Mouse (Mus musculus) C2C12 (cell line): ENCODE measurements around the gene Hrh2. TPM values are rescaled to one million over a fixed set of nuclear protein-coding genes. Genes with fewer than 3 reads are reported as not detected.

Experiments used
- H3K27me3 ChIP-seq: one replicate; pipeline ENCODE4 v1.6.1; 2011; ENCODE audit not compliant: control insufficient read depth, insufficient read depth, insufficient read length
- H3K36me3 ChIP-seq: one replicate; pipeline ENCODE4 v1.6.1; 2011; ENCODE audit not compliant: control insufficient read depth, insufficient read depth
- H3K4me3 ChIP-seq: one replicate; pipeline ENCODE4 v1.5.1; 2011; ENCODE audit warnings: mild to moderate bottlenecking, control low read depth; ENCODE audit not compliant: poor library complexity, insufficient read depth, severe bottlenecking
- H3K79me2 ChIP-seq: one replicate; pipeline ENCODE4 v1.6.1; 2011; ENCODE audit not compliant: control insufficient read depth, insufficient read depth
- H3K79me3 ChIP-seq: one replicate; pipeline ENCODE4 v1.6.1; 2011; ENCODE audit warnings: low read depth, control low read depth
- H3ac ChIP-seq: one replicate; pipeline ENCODE3; 2011; ENCODE audit warnings: low read depth; ENCODE audit not compliant: control insufficient read depth, insufficient read length
- CEBPB ChIP-seq: IDR thresholded peaks from one replicate; pipeline ENCODE4 v1.6.1; 2011; ENCODE audit warnings: low read depth, mild to moderate bottlenecking, control low read depth, moderate library complexity
- CTCF ChIP-seq: IDR thresholded peaks from one replicate; pipeline ENCODE4 v1.5.1; 2011; ENCODE audit not compliant: control insufficient read depth, insufficient read depth, insufficient read length
- FOSL1 ChIP-seq: IDR thresholded peaks from one replicate; pipeline ENCODE4 v1.8.0; 2011; ENCODE audit warnings: mild to moderate bottlenecking, low read length; ENCODE audit not compliant: poor library complexity, insufficient read depth, severe bottlenecking
- MAX ChIP-seq: IDR thresholded peaks from one replicate; pipeline ENCODE4 v1.6.1; 2011; ENCODE audit warnings: mild to moderate bottlenecking, control low read depth
- MYOD1 ChIP-seq: IDR thresholded peaks from one replicate; pipeline ENCODE4 v1.6.1; 2011; ENCODE audit warnings: low read depth; ENCODE audit not compliant: control insufficient read depth, insufficient read length
- MYOG ChIP-seq: IDR thresholded peaks from one replicate; pipeline ENCODE4 v1.6.1; 2011; ENCODE audit not compliant: control insufficient read depth, insufficient read length; ENCODE audit errors: extremely low read depth
- USF1 ChIP-seq: IDR thresholded peaks from one replicate; pipeline ENCODE4 v1.6.1; 2011; ENCODE audit warnings: low read depth, mild to moderate bottlenecking, control low read depth, moderate library complexity
- polyA plus RNA-seq: library from polyadenylated mRNA; unstranded; fragments of >200 nt; fragmentation: generic; extraction: Trizol; gene quantifications from one replicate; pipeline ENCODE4 v1.2.1, GENCODE M21; 2012; ENCODE audit warnings: missing spikeins

Hrh2 gene
- polyA plus RNA-seq, 1 experiment = not detected

DNA sequence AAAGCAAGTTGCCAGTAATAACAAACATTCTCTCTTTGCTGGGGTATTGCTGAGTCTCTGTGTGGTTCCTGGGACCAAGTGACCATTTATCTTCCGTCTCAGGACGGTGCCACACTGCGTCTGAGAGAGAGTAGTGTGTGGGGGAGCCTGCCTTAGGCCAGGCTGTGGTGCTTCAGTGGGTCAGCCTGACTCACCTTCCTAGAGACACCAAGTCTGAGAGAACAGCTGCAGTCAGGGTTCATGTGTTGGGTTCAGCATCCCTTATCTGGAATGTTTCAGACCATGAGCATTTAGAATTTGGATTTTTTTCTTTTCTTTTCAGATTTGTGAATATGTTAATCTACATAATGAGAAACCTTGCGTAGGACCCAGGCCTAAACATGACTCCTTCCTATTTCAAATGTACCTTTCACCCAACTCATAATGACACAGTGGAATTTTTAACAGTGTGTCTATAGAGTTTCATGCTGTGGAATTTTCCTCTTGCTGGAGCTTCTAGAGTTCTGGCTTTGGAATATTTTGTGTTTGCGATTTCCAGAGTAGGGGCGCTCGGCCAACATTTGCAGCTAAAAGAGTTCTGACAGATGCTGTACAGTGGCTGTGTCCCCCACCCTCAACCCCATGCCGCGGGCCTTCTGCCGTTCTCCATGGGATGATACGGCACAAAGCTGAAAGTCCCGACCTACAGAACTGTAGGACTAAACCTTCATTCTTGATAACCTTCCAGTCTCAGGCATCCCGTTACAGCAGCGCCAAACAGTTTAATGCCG, 71.0 kb downstream of the Hrh2 start:
- H3K36me3 ChIP-seq = no peaks in the 10 kb centered on the region
- no peaks in the 10 kb centered on the region for H3K27me3 ChIP-seq
- H3K79me3 ChIP-seq = no peaks in the 10 kb centered on the region
- no peaks in the 10 kb centered on the region for H3K79me2 ChIP-seq
- TF ChIP-seq USF1 (no peak), CEBPB (no peak), MYOG (no peak), MAX (no peak), MYOD1 (peak; percentile 89)
- no peak overlapping the region for H3ac ChIP-seq
- no peak overlapping the region for H3K4me3 ChIP-seq

DNA sequence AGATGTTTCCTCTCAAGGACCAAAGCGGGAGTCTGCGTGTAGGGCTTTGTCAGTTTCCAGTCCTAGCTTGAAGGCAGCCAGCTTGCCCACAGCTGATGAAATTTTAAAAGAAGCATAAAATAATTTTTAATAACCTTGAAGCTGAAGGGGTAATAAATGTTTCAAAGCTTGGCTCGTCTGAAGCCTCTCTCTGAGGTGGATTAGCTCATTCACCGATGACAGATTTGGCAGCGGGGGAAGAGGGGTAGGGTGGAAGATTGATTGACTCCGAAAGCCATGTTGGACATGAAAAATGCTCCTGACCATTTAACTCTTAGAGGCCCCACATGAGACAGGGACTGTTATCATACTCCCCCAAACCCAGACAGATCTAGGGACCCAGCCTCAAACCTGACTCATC, 71.7 kb downstream of the Hrh2 start:
- no peak for TF ChIP-seq CEBPB
- TF ChIP-seq MAX = no peak
- Histone ChIP-seq H3K79me3 (no peaks in the 10 kb centered on the region), H3K27me3 (no peaks in the 10 kb centered on the region), H3ac (no peak overlapping the region), H3K36me3 (no peaks in the 10 kb centered on the region), H3K79me2 (no peaks in the 10 kb centered on the region), H3K4me3 (no peak overlapping the region)

DNA sequence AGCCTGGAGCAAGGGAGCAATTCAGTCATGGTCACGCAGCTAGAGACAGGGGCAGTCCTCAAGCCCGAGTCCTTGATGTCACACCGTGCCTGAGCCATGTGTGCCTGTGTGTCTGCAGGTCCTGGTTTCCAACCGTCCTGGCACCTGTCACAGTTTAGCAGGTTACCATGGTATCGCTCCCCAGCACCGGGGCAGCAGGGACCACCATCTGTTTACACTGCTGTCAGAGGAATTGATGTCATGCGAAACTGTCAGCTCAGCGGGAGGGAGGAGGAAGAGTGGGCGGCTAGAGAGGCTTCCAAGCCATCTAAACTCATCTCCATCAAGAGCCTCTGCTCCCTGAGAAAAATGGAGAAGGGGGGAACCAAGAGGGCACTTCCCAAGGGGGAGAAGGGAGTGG, 74.5 kb downstream of the Hrh2 start:
- H3K79me2 ChIP-seq = no peaks in the 10 kb centered on the region
- no peak overlapping the region for H3ac ChIP-seq
- H3K27me3 ChIP-seq = no peaks in the 10 kb centered on the region
- no peaks in the 10 kb centered on the region for H3K79me3 ChIP-seq
- no peak for TF ChIP-seq USF1
- TF ChIP-seq MYOG = no peak
- no peak for TF ChIP-seq FOSL1
- no peak for TF ChIP-seq MAX
- no peaks in the 10 kb centered on the region for H3K36me3 ChIP-seq
- no peak overlapping the region for H3K4me3 ChIP-seq

DNA sequence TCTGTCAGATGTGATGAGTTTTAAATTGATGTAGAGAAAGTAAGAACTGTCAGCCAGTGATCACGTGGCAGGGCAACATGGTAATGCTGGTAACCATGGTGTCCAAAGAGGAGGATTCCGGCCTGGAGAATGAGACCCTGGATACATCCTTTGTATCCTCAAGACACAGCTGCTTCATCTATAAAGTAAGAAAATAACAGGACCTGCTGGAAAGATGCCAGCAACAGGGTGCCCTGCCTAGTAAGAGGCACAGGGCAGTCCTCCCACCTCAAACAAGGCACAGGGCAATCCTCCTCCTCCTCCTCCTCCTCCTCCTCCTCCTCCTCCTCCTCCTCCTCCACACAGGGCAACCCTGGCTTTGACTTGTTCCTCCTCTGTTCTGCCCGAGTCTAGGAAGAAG, 77.2 kb downstream of the Hrh2 start:
- Histone ChIP-seq H3K4me3 (no peak overlapping the region), H3K79me3 (no peaks in the 10 kb centered on the region), H3K27me3 (no peaks in the 10 kb centered on the region), H3K36me3 (no peaks in the 10 kb centered on the region), H3ac (no peak overlapping the region), H3K79me2 (no peaks in the 10 kb centered on the region)
- TF ChIP-seq MYOD1 (no peak), MYOG (no peak), MAX (no peak), CEBPB (no peak), CTCF (no peak), FOSL1 (no peak), USF1 (no peak)

DNA sequence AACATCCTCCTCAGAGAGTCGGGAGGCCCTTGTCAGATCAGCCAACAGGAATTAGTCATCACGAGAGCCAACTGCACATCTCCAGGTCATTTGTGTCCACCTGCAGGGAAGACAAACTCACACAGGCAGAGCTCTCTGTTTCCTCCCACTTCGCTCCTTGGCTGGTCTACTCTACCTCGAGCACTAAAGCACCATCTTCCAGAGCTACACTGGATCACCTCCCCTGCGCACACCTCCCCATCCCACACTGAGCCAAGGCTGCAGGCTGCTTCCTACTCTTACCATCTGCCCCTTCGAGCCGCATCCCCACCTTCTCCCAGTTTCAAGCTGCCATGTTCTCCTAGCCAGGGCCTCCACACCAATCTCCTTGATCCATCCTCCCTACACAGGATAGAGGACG, 77.7 kb downstream of the Hrh2 start:
- no peaks in the 10 kb centered on the region for H3K79me3 ChIP-seq
- H3K27me3 ChIP-seq = no peaks in the 10 kb centered on the region
- no peaks in the 10 kb centered on the region for H3K79me2 ChIP-seq
- no peak overlapping the region for H3K4me3 ChIP-seq
- TF ChIP-seq USF1 (no peak), FOSL1 (no peak), CTCF (no peak), MYOG (no peak), CEBPB (no peak), MAX (no peak), MYOD1 (no peak)
- no peak overlapping the region for H3ac ChIP-seq
- no peaks in the 10 kb centered on the region for H3K36me3 ChIP-seq

DNA sequence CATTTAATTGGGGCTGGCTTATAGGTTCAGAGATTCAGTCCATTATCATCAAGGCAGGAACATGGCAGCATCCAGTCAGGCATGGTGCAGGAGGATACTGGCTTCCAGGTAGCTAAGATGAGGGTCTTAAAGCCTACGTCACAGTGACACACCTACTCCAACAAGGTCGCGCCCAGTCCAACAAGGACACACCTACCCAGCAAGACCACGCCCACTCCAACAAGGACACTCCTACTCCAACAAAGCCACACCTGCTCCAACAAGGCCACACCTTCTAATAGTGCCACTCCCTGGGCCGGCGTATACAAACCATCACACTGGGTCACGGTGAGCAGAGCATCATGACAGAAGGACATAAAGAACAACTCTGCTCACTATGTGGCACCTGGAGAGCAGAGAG, 80.1 kb downstream of the Hrh2 start:
- H3K4me3 ChIP-seq = no peak overlapping the region
- H3K27me3 ChIP-seq = no peaks in the 10 kb centered on the region
- H3K79me3 ChIP-seq = no peaks in the 10 kb centered on the region
- H3ac ChIP-seq = no peak overlapping the region
- TF ChIP-seq MAX (no peak), FOSL1 (no peak), CEBPB (no peak), MYOD1 (no peak), MYOG (no peak), USF1 (no peak), CTCF (no peak)
- no peaks in the 10 kb centered on the region for H3K79me2 ChIP-seq
- no peaks in the 10 kb centered on the region for H3K36me3 ChIP-seq
